Mouse (Mus musculus) MEL (cell line): ENCODE results near the gene Sgms1. TPM values are rescaled to one million over a fixed set of nuclear protein-coding genes. Genes with fewer than 3 reads are reported as not detected.
"Not testable (repeated sequence)": the region's sequence is repeated elsewhere in the genome, so short reads cannot be mapped to it uniquely, and the experiment has no call there.

Experiments used
- DNase-seq: peaks from one replicate; pipeline ENCODE4 v3.0.0; 2011; ENCODE audit warnings: low read depth, low spot score
- H3K27ac ChIP-seq: 2 replicates; pipeline ENCODE4 v1.5.1; 2012; ENCODE audit warnings: low read depth, mild to moderate bottlenecking, control low read depth, low read length, moderate library complexity; ENCODE audit not compliant: control insufficient read depth
- H3K27me3 ChIP-seq, 2 experiments: fragments of 150-350 bp in 1 of 2; sonication (generic) in 1 of 2; 2 replicates each; pipeline ENCODE4 v1.6.1; 2012; ENCODE audit warnings: low read length in 2 of 2, mild to moderate bottlenecking in 2 of 2, improper control_type of control experiment in 1 of 2, moderate library complexity in 1 of 2; ENCODE audit not compliant: insufficient read depth in 2 of 2, control insufficient read depth in 1 of 2
- H3K36me3 ChIP-seq, 2 experiments: 2 replicates each; pipeline ENCODE4 v1.6.1; 2012 to 2014; ENCODE audit warnings: low read length in 2 of 2, improper control_type of control experiment in 1 of 2, inconsistent platforms in 1 of 2, mild to moderate bottlenecking in 1 of 2; ENCODE audit not compliant: insufficient read depth in 2 of 2, control insufficient read depth in 1 of 2
- H3K4me1 ChIP-seq, 2 experiments: fragments of 150-350 bp in 1 of 2; sonication (generic) in 1 of 2; 2 replicates each; pipeline ENCODE4 v1.6.1; 2012; ENCODE audit warnings: low read length in 2 of 2, improper control_type of control experiment in 1 of 2, mild to moderate bottlenecking in 1 of 2; ENCODE audit not compliant: insufficient read depth in 2 of 2, control insufficient read depth in 1 of 2
- H3K4me3 ChIP-seq, 2 experiments: fragments of 150-350 bp in 1 of 2; sonication (generic) in 1 of 2; 2 replicates each; pipeline ENCODE4 v1.5.1; 2012; ENCODE audit warnings: low read depth in 2 of 2, low read length in 2 of 2, mild to moderate bottlenecking in 2 of 2, moderate library complexity in 2 of 2, control low read depth in 1 of 2, improper control_type of control experiment in 1 of 2; ENCODE audit not compliant: control insufficient read depth in 1 of 2, insufficient read depth in 1 of 2
- H3K79me2 ChIP-seq: 2 replicates; pipeline ENCODE4 v1.6.1; 2012; ENCODE audit warnings: mild to moderate bottlenecking, low read length, moderate library complexity; ENCODE audit not compliant: control insufficient read depth, poor library complexity, insufficient read depth
- H3K9ac ChIP-seq: 2 replicates; pipeline ENCODE4 v1.6.1; 2012; ENCODE audit warnings: low read depth, mild to moderate bottlenecking, control low read depth, low read length, moderate library complexity; ENCODE audit not compliant: control insufficient read depth, poor library complexity, severe bottlenecking
- H3K9me3 ChIP-seq: fragments of 150-350 bp; sonication (generic); replicated peaks from 2 replicates; pipeline ENCODE4 v1.6.1; 2012; ENCODE audit warnings: mild to moderate bottlenecking, low read length, improper control_type of control experiment, moderate library complexity; ENCODE audit not compliant: insufficient read depth
- BHLHE40 ChIP-seq: IDR thresholded peaks from 2 replicates; pipeline ENCODE4 v1.6.1; 2012; ENCODE audit warnings: low read depth, mild to moderate bottlenecking, inconsistent platforms, low read length, improper control_type of control experiment, borderline replicate concordance
- CHD1 ChIP-seq: IDR thresholded peaks from 2 replicates; pipeline ENCODE4 v1.6.1; 2012; ENCODE audit warnings: low read depth, mild to moderate bottlenecking, inconsistent platforms, low read length, improper control_type of control experiment
- CHD2 ChIP-seq: IDR thresholded peaks from 2 replicates; pipeline ENCODE4 v1.6.1; 2011; ENCODE audit warnings: low read length, improper control_type of control experiment
- CTCF ChIP-seq, 3 experiments: IDR thresholded peaks in 2 of 3; conservative IDR thresholded peaks in 1 of 3; 2 replicates each; pipeline ENCODE4 v1.5.1; 2011 to 2012; ENCODE audit warnings: low read length in 3 of 3, low read depth in 2 of 3, mild to moderate bottlenecking in 2 of 3, improper control_type of control experiment in 1 of 3, inconsistent platforms in 1 of 3, mixed read lengths in 1 of 3, moderate library complexity in 1 of 3; ENCODE audit not compliant: control insufficient read depth in 1 of 3, insufficient read depth in 1 of 3, poor library complexity in 1 of 3, severe bottlenecking in 1 of 3
- GABPA ChIP-seq: IDR thresholded peaks from 2 replicates; pipeline ENCODE4 v1.6.1; 2012; ENCODE audit warnings: low read depth, mild to moderate bottlenecking, inconsistent platforms, low read length, improper control_type of control experiment, moderate library complexity
- HCFC1 ChIP-seq: IDR thresholded peaks from 2 replicates; pipeline ENCODE4 v1.6.1; 2012; ENCODE audit warnings: low read depth, mild to moderate bottlenecking, inconsistent platforms, low read length, improper control_type of control experiment, moderate library complexity
- KAT2A ChIP-seq: conservative IDR thresholded peaks from 2 replicates; pipeline ENCODE4 v1.6.1; 2012; ENCODE audit warnings: low read depth, low read length, improper control_type of control experiment, inconsistent platforms
- MAFK ChIP-seq: IDR thresholded peaks from 2 replicates; pipeline ENCODE4 v1.6.1; 2011; ENCODE audit warnings: low read depth, mild to moderate bottlenecking, low read length, improper control_type of control experiment, borderline replicate concordance
- MAZ ChIP-seq: IDR thresholded peaks from 2 replicates; pipeline ENCODE4 v1.6.1; 2012; ENCODE audit warnings: low read depth, mild to moderate bottlenecking, inconsistent platforms, low read length, improper control_type of control experiment
- MEF2A ChIP-seq: IDR thresholded peaks from 2 replicates; pipeline ENCODE4 v1.6.1; 2014; ENCODE audit warnings: low read depth, mild to moderate bottlenecking, inconsistent platforms, low read length, improper control_type of control experiment; ENCODE audit not compliant: poor library complexity, insufficient replicate concordance, severe bottlenecking; ENCODE audit errors: extremely low read depth
- MXI1 ChIP-seq: IDR thresholded peaks from 2 replicates; pipeline ENCODE4 v1.6.1; 2011; ENCODE audit warnings: mild to moderate bottlenecking, low read depth, low read length, improper control_type of control experiment
- NELFE ChIP-seq: IDR thresholded peaks from 2 replicates; pipeline ENCODE4 v1.6.1; 2011; ENCODE audit warnings: low read depth, low read length, improper control_type of control experiment
- POLR2A ChIP-seq, 2 experiments: IDR thresholded peaks; 2 replicates each; pipeline ENCODE4 v1.6.1; 2011 to 2012; ENCODE audit warnings: low read length in 2 of 2, mild to moderate bottlenecking in 2 of 2, control low read depth in 1 of 2, improper control_type of control experiment in 1 of 2, low read depth in 1 of 2, moderate library complexity in 1 of 2; ENCODE audit not compliant: control insufficient read depth in 1 of 2, insufficient read depth in 1 of 2, poor library complexity in 1 of 2
- RAD21 ChIP-seq: IDR thresholded peaks from 2 replicates; pipeline ENCODE4 v1.6.1; 2011; ENCODE audit warnings: mild to moderate bottlenecking, low read depth, low read length, improper control_type of control experiment
- RCOR1 ChIP-seq: IDR thresholded peaks from 2 replicates; pipeline ENCODE4 v1.6.1; 2012; ENCODE audit warnings: low read depth, mild to moderate bottlenecking, inconsistent platforms, low read length, improper control_type of control experiment
- SIN3A ChIP-seq: IDR thresholded peaks from 2 replicates; pipeline ENCODE4 v1.6.1; 2012; ENCODE audit warnings: low read length, improper control_type of control experiment, inconsistent platforms
- SMC3 ChIP-seq: IDR thresholded peaks from 2 replicates; pipeline ENCODE4 v1.6.1; 2011; ENCODE audit warnings: low read depth, low read length, improper control_type of control experiment
- TAL1 ChIP-seq: IDR thresholded peaks from 2 replicates; pipeline ENCODE4 v1.6.1; 2012; ENCODE audit warnings: mild to moderate bottlenecking, inconsistent platforms, low read length, moderate library complexity, mixed read lengths
- TBP ChIP-seq: IDR thresholded peaks from 2 replicates; pipeline ENCODE4 v1.8.0; 2011; ENCODE audit warnings: low read depth, low read length, improper control_type of control experiment
- TCF12 ChIP-seq: IDR thresholded peaks from 2 replicates; pipeline ENCODE4 v1.6.1; 2014; ENCODE audit warnings: low read depth, mild to moderate bottlenecking, inconsistent platforms, low read length, improper control_type of control experiment, moderate library complexity
- UBTF ChIP-seq: IDR thresholded peaks from 2 replicates; pipeline ENCODE4 v1.6.1; 2012; ENCODE audit warnings: low read depth, mild to moderate bottlenecking, inconsistent platforms, low read length, improper control_type of control experiment, moderate library complexity, borderline replicate concordance; ENCODE audit not compliant: insufficient read depth
- USF1 ChIP-seq: IDR thresholded peaks from 2 replicates; pipeline ENCODE4 v1.6.1; 2014; ENCODE audit warnings: low read depth, mild to moderate bottlenecking, inconsistent platforms, low read length, improper control_type of control experiment, moderate library complexity
- USF2 ChIP-seq, 2 experiments: IDR thresholded peaks; 2 replicates each; pipeline ENCODE4 v1.6.1; 2011 to 2012; ENCODE audit warnings: improper control_type of control experiment in 2 of 2, low read length in 2 of 2, borderline replicate concordance in 1 of 2, inconsistent platforms in 1 of 2, low read depth in 1 of 2, mild to moderate bottlenecking in 1 of 2; ENCODE audit not compliant: insufficient read depth in 1 of 2
- ZC3H11A ChIP-seq: IDR thresholded peaks from 2 replicates; pipeline ENCODE4 v1.6.1; 2012; ENCODE audit warnings: low read depth, mild to moderate bottlenecking, inconsistent platforms, low read length, improper control_type of control experiment
- ZMIZ1 ChIP-seq: IDR thresholded peaks from 2 replicates; pipeline ENCODE4 v1.6.1; 2012; ENCODE audit warnings: low read depth, mild to moderate bottlenecking, inconsistent platforms, low read length, improper control_type of control experiment, moderate library complexity
- ZNF384 ChIP-seq: IDR thresholded peaks from 2 replicates; pipeline ENCODE4 v1.6.1; 2012; ENCODE audit warnings: low read depth, mild to moderate bottlenecking, inconsistent platforms, low read length, improper control_type of control experiment
- polyA plus RNA-seq, 2 experiments: library from polyadenylated mRNA; stranded (reverse) in 1 of 2; unstranded in 1 of 2; fragments of >175 nt in 1 of 2; fragments of >200 nt in 1 of 2; gene quantifications; 2 replicates each; pipeline versions ENCODE4 v1.2.1 to v1.2.4; 2012; ENCODE audit warnings: low replicate concordance in 2 of 2, low read depth in 1 of 2; ENCODE audit not compliant: insufficient read length in 2 of 2, insufficient read depth in 1 of 2, missing spikeins in 1 of 2
- total RNA-seq: library from RNA; depleted of rRNA; stranded (reverse); fragments of 300-350 nt; gene quantifications from 2 replicates; pipeline ENCODE4 v1.2.3, GENCODE M21; 2012

The Sgms1 gene
- total and polyA plus RNA-seq, 3 experiments, result 16.3 to 18.5 TPM; not detected in 1

DNA sequence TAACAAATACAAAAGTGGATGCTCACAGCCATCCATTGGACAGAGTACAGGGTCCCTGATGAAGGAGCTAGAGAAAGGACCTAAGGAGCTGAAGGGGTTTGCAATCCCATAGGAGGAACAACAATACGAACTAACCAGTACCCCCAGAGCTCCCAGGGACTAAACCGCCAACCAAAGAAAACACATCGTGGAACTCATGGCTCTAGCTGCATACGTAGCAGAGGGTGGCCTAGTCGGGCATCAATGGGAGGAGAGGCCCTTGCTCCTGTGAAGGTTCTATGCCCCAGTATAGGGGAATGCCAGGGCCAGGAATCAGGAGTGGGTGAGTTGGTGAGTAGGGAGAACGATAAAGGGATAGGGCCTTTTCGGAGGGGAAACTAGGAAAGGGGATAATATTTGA lies 31.5 kb downstream of the Sgms1 start:
- not testable (repeated sequence) for H3K36me3 ChIP-seq, H3K79me2 ChIP-seq, H3K9ac ChIP-seq, H3K4me3 ChIP-seq, DNase-seq, H3K27ac ChIP-seq, H3K27me3 ChIP-seq, H3K9me3 ChIP-seq
- peaks cover 2 to 15% of the 10 kb centered on the region in 2 experiments; a peak in 3 of 4 replicates for H3K4me1 ChIP-seq

DNA sequence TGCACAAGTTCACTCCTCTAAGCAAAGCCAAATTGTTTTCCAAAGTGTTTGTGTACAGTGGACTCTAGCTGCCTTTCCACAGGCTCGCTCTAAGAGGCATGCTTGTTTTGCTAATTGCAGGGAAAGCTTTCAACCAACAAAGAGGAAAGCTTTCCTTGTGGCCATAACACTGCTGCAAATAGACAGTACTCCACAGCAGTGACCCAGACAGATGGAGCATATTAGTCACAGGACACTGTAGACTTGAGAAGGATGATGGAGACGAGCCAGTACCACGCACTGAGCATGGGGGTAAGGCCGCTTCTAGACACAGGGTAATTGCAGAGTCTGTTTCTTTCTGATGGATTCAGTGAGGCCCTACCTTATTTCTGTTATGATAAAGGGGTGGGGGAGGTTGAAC lies 33.3 kb downstream of the Sgms1 start:
- no peak for DNase-seq
- Histone ChIP-seq H3K36me3 (peaks cover 2% of the 10 kb centered on the region in 2 experiments; a peak in 2 of 4 replicates), H3K79me2 (peaks cover 4% of the 10 kb centered on the region; the same call in 1 of the 2 replicates), H3K4me3 (no peak overlapping the region), H3K27ac (no peak overlapping the region), H3K4me1 (peaks cover 0 to 6% of the 10 kb centered on the region in 2 experiments; a peak in 2 of 4 replicates), H3K9me3 (no peaks in the 10 kb centered on the region), H3K9ac (no peak overlapping the region), H3K27me3 (no peaks in the 10 kb centered on the region)
- TF ChIP-seq UBTF (no peak), SIN3A (no peak), TCF12 (no peak), USF2 (IDR thresholded peaks at IDR 0.05; ENCODE audit: borderline replicate concordance in 1 of 2, insufficient read depth in 1 of 2, low read depth in 1 of 2, low read length in 2 of 2) (no peak), RAD21 (no peak), HCFC1 (no peak), ZNF384 (no peak), BHLHE40 (no peak), NELFE (no peak), RCOR1 (no peak), ZC3H11A (no peak), GABPA (no peak), SMC3 (no peak), CHD2 (no peak), TAL1 (no peak)

DNA sequence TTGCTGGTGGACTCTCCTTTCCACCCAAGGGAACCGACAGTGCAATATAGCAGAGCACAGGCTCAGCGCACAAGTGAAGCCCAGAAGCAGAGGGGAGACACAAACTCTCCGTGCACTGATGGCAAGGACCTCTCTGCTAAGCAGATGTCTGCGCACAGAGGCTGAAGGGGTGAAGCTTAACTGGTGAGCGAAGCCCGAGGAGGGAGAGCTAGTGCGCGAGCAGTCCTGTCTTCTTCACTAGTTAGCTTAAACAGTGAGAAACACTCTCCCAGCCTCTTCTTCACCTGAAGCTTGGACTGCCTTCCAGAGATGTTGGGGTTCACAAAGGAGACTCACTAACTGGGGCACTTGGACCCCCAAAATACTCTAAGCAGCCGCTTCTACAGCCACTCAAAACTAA lies 36.1 kb downstream of the Sgms1 start:
- no peaks in the 10 kb centered on the region for H3K27me3 ChIP-seq
- no peak overlapping the region for H3K4me3 ChIP-seq
- no peak for DNase-seq
- TF ChIP-seq ZMIZ1 (no peak), CHD1 (no peak), TAL1 (no peak), MEF2A (no peak), POLR2A (IDR thresholded peaks at IDR 0.05; ENCODE audit: control insufficient read depth in 1 of 2, insufficient read depth in 1 of 2, low read depth in 1 of 2, low read length in 2 of 2, poor library complexity in 1 of 2) (no peak), MAZ (no peak), MXI1 (no peak), KAT2A (no peak), MAFK (no peak), GABPA (no peak), CHD2 (no peak), CTCF (IDR thresholded peaks at IDR 0.05 in 2 of 3, conservative IDR thresholded peaks at IDR 0.05 in 1 of 3; ENCODE audit: control insufficient read depth in 1 of 3, insufficient read depth in 1 of 3, low read depth in 2 of 3, low read length in 3 of 3, poor library complexity in 1 of 3, severe bottlenecking in 1 of 3) (no peak), TBP (no peak), USF1 (no peak)
- H3K9ac ChIP-seq, result no peak overlapping the region
- no peaks in the 10 kb centered on the region for H3K9me3 ChIP-seq
- H3K79me2 ChIP-seq, result peaks cover 4% of the 10 kb centered on the region; the same call in 1 of the 2 replicates
- H3K4me1 ChIP-seq, result no peaks in the 10 kb centered on the region; a peak in 1 of 4 replicates
- H3K36me3 ChIP-seq, result peaks cover 0 to 2% of the 10 kb centered on the region in 2 experiments; a peak in 1 of 4 replicates
- no peak overlapping the region for H3K27ac ChIP-seq
